Mouse (Mus musculus): Measurements from ENCODE around the gene Irak3.
"Not testable (repeated sequence)": the region's sequence is repeated elsewhere in the genome, so short reads cannot be mapped to it uniquely, and the experiment has no call there.

Irak3 gene

GRCm38 (mm10) chr10:120163490-120163889 lies 38.4 kb downstream of the Irak3 start:
- no peak for DNase-seq (ENCODE audit: low spot score)

GRCm38 (mm10) chr10:120162840-120163239 lies 39.1 kb downstream of the Irak3 start:
- DNase-seq (ENCODE audit: low spot score): no peak

GRCm38 (mm10) chr10:120160533-120160932 lies 41.4 kb downstream of the Irak3 start:
- no peak for DNase-seq (ENCODE audit: low spot score)

GRCm38 (mm10) chr10:120153911-120154310 lies 48.0 kb downstream of the Irak3 start:
- no peak for DNase-seq (ENCODE audit: low spot score)

DNA sequence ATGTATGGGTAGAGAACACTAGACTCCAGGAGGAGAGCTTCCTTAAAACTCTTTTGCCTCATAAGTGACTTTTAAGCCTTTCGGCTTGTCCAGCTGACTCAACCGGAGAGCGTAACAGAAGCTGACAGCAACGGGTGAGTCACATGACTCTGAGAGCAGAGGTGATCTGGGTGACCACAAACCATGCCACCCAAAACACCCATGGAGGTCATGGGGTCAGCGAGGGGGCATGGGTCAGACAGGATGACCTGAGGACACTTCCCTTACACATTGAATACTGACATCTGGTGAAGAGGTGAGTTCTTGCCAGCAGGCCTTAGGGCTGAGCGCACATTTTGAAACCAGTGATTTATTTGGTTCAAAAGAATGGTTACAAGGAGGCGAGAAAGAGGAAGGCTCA lies 50.3 kb downstream of the Irak3 start:
- no peak for DNase-seq (ENCODE audit: low spot score)

DNA sequence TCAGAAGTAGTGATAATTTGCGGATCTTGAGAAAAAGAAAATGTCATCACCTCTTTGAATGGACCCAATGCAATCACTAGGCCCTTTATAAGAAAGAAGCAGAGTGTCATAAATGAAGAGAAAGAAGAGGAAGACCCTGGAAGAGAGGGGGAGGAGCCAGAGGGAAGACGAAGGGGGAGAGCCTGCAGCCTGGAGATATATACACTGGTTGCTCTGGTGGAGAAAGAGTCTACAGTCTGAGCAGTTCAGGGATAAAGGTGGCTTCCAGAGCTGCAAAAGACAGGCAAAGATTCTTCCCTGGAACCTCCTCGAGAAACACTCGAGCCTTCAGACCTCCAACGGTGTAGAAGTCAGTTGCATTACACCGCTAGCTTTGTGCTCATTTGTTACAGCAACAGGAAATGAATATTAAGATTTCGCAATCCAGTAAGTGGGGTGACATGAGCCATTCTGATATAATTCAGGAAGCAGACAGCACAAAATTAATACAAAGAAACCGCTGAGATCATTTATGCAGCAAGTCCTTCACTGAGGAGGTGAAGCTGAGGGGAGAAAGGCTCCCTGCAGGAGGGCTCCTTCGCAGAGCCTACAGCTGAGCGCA lies 60.9 kb downstream of the Irak3 start:
- DNase-seq (ENCODE audit: low spot score): no peak

- DNase-seq (ENCODE audit: low spot score): no peak
Measured at GRCm38 (mm10) chr10:120140193-120140592, 61.7 kb downstream of the Irak3 start.

GRCm38 (mm10) chr10:120136020-120136562 lies 65.8 kb downstream of the Irak3 start:
- no peak for DNase-seq (ENCODE audit: low spot score)

- no peak for DNase-seq (ENCODE audit: low spot score)
Measured at GRCm38 (mm10) chr10:120133697-120134096, 68.2 kb downstream of the Irak3 start.

- DNase-seq (ENCODE audit: low spot score): peak; percentile 29
Measured at GRCm38 (mm10) chr10:120130621-120131020, 71.3 kb downstream of the Irak3 start.

DNA sequence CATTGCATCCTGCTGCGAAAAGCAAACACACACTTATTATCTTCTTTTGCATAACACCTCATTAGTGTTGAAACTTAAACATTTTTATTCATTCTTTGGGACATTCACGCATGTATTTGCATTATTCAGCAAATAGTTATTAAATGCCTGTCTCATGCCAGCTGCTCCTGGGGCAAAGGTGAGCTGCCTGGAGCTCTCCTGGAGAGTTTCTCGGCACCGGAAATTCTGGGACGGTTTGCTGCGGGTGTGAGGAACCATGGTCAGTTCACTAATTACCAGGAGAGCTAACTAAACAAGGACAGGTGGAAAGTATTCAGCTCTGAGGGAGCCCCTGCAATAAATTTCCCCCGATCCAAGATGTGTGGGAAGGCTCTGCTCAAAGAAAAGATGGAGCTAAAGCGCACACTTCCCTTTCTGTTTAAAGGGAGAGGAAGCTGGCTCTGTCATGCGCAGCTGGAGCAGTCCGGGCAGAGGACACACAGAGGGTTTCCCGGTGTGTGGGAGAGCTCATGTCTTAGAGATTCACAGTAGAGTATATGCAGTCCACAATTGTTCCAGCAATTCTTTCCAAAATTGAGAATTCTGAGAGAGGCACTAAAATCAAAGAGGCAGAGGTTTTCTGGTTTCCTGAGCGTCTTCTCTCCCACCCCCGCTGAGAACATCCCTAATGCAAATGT lies 73.2 kb downstream of the Irak3 start:
- DNase-seq (ENCODE audit: low spot score): no peak

GRCm38 (mm10) chr10:120125465-120125857 lies 76.5 kb downstream of the Irak3 start:
- no peak for DNase-seq (ENCODE audit: low spot score)

GRCm38 (mm10) chr10:120124801-120125464 lies 77.0 kb downstream of the Irak3 start:
- peak; percentile 68 for DNase-seq (ENCODE audit: low spot score)

GRCm38 (mm10) chr10:120123721-120124120 lies 78.2 kb downstream of the Irak3 start:
- no peak for DNase-seq (ENCODE audit: low spot score)

DNA sequence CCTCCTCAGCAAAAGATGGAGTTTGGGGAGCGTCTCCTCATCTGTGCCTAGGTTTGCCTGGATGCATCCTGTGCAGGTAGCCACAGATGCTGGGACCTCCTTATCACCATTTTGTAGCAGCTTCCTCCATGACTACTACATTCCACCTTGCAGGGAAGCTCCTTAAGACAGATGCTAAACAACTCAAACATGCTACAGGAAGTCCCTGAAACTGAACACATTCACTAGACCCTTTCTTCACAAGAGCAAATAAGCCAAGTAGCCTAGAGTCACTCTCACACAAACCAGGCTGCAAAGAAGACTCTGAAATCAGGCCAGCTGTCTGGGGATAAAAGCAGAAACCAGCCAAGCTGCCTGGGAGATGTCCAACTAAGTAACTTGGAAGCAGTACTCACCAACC lies 86.7 kb downstream of the Irak3 start:
- DNase-seq (ENCODE audit: low spot score): no peak

DNA sequence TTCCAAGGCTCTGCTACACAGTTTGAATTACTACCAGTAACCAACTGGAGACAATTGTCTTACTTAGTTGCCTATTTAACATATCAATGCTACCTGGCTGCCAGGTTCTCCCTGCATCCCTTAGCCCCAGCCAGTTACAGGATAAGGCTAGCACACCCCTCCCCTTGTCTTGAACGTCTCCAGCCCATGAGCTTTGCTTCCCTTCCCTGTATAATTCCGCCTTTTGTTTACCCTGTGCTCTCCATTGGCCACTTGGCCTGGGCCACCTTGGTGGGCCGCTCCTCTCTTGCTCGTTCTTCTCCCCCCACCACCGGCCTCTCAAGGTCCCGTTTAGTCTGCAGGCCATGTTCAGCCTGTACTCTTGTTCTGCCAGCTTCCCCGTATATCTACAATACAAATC lies 87.4 kb downstream of the Irak3 start:
- DNase-seq (ENCODE audit: low spot score): no peak

GRCm38 (mm10) chr10:120113980-120114379 lies 88.0 kb downstream of the Irak3 start:
- no peak for DNase-seq (ENCODE audit: low spot score)

GRCm38 (mm10) chr10:120113482-120113881 lies 88.4 kb downstream of the Irak3 start:
- DNase-seq (ENCODE audit: low spot score): not testable (repeated sequence)

DNA sequence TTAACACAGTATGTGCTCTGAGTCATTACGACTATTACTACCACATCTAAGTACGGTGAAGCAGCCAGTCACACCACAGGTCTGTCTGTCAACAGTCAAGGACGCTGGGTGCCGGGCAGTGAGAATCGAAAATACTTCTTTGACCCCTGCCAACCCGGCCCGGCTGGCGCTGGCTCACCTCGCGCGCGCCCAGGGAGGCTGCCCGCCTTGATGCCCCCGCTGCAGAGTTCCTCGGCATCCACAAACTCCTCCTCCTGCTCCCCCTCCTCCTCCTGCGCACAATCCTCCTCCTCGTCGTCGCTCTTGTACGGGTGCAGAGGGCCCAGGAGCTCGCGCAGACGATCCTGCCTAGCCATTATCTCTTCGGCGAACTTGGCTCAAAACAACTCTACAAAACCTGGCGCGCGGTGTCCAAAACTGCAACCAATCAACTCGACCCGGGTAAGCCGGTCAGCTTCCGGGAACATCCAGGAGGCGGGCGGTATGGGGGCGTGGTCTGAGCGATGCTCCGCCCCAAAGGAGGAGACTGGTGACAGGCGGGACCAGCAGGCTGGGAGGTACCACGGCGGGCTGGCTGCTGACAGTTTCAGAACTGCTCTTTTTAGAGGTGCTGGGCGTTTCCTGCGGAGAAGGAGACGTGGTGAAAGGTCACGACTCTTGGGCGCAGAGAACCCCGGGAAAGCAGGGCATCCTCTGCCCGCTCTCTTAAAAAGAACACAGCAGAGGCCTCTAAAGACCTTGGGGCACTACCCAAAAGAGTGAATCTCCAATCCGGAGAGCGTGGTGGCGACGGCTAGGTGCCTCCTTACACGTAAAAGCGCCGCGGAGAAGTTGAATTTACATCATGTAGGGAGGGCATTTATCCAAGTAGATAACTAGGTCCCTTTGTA lies 89.2 kb downstream of the Irak3 start, which contains the start of gene Helb:
Gene Helb, minus strand, starts transcription at position 481 of the 890 bp plus-strand sequence.
- peak; percentile 91 for DNase-seq (ENCODE audit: low spot score)

DNA sequence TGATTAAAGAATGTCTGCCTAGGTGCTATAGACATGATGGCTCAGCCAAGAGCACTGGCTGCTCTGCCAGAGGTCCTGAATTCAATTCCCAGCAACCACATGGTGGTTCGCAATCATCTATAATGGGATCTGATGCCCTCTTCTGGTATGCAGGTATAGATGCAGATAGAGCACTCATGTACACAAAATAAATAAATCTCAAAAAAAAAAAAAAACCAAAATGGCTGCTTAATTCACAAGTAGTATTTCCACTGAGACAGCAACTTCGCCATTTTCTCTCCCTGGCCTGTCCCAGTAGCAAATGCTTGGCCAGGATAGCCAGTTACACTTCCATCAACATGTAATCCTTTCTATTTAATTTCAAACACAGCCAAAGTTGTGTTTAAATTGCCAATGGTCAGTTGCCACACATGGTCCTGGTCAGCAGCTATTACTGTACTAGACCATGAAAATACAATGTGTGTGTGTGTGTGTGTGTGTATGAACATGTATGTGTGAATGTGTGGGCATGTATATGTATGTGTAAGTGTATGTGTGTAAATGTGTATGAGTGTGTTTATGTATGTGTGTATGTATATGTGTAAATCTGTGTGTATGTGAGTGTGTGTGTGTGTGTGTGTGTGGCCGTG lies 90.1 kb downstream of the Irak3 start:
- no peak for DNase-seq (ENCODE audit: low spot score)

- no peak for DNase-seq (ENCODE audit: low spot score)
Measured at GRCm38 (mm10) chr10:120100806-120101205, 101.1 kb downstream of the Irak3 start.
